Mouse (Mus musculus) heart, embryonic 16.5 days (tissue): Measurements from ENCODE around the gene Echs1. TPM values are rescaled to one million over a fixed set of nuclear protein-coding genes. Genes with fewer than 3 reads are reported as not detected.
A peak's percentile ranks its signal among the peaks of the same experiment; 100 is the strongest.

Experiments
- ATAC-seq: fragments of 200-750 bp; cut with Nextera tagmentation; replicated peaks from 2 replicates; pipeline ENCODE4 v1.8.0; 2017; ENCODE audit warnings: moderate number of reproducible peaks; ENCODE audit not compliant: insufficient read depth, low FRiP score; ENCODE audit errors: extremely low read depth
- H3K27ac ChIP-seq: fragments of 300-500 bp; sonication (generic); 2 replicates; pipeline ENCODE4 v1.5.1; 2014; ENCODE audit warnings: mild to moderate bottlenecking, low read length, control low read depth, moderate library complexity
- H3K27me3 ChIP-seq: fragments of 300-500 bp; sonication (generic); 2 replicates; pipeline ENCODE4 v1.6.1; 2014; ENCODE audit warnings: low read length, mixed read lengths; ENCODE audit not compliant: control insufficient read depth, insufficient read depth
- H3K36me3 ChIP-seq: fragments of 300-500 bp; sonication (generic); 2 replicates; pipeline ENCODE4 v1.6.1; 2014; ENCODE audit not compliant: control insufficient read depth, insufficient read depth
- H3K4me1 ChIP-seq: fragments of 300-500 bp; sonication (generic); 2 replicates; pipeline ENCODE4 v1.6.1; 2014; ENCODE audit warnings: low read length, mixed read lengths; ENCODE audit not compliant: control insufficient read depth, insufficient read depth
- H3K4me2 ChIP-seq: fragments of 300-500 bp; sonication (generic); 2 replicates; pipeline ENCODE4 v1.6.1; 2014; ENCODE audit warnings: low read depth, mild to moderate bottlenecking, control low read depth, low read length
- H3K4me3 ChIP-seq: fragments of 300-500 bp; sonication (generic); 2 replicates; pipeline ENCODE4 v1.5.1; 2014; ENCODE audit warnings: mild to moderate bottlenecking, control low read depth, low read length
- H3K9ac ChIP-seq: fragments of 300-500 bp; sonication (generic); 2 replicates; pipeline ENCODE4 v1.6.1; 2014; ENCODE audit warnings: low read length, control low read depth
- H3K9me3 ChIP-seq: fragments of 300-500 bp; sonication (generic); replicated peaks from 2 replicates; pipeline ENCODE4 v1.6.1; 2016; ENCODE audit warnings: low read length; ENCODE audit not compliant: control insufficient read depth
- WGBS: fragments of 180-500 bp; shearing (Covaris S2); extraction: QIAGEN DNeasy Blood & Tissue Kit; methylation state at CpG from one replicate; pipeline ENCODE4 v1.1.7; 2014; 5-methylcytosine and 5-hydroxymethylcytosine counted together
- polyA plus RNA-seq: library from polyadenylated mRNA; unstranded; fragments of >200 nt; fragmentation: Nextera tagmentation; extraction: Ambion mirVana; gene quantifications from 2 replicates; pipeline ENCODE4 v1.2.1, GENCODE M21; 2015

Gene Echs1
- polyA plus RNA-seq = 244 and 266 TPM in 2 replicates

- WGBS = 3% methylated on average over 28 of the region's 28 CpGs
- Histone ChIP-seq H3K36me3 (peaks cover 9% of the 10 kb centered on the region), H3K27me3 (no peaks in the 10 kb centered on the region), H3K4me2 (peak within 1 kb of the TSS; percentile 80), H3K4me1 (0 out of 2 replicates have a peak, but pooled peaks cover 3% of the 10 kb centered on the region), H3K27ac (peak within 1 kb of the TSS; percentile 94), H3K9me3 (no peaks in the 10 kb centered on the region), H3K4me3 (peak within 1 kb of the TSS; percentile 75), H3K9ac (peak within 1 kb of the TSS; percentile 90)
- ATAC-seq = peak; percentile 95
Measured at GRCm38 (mm10) chr7:140116329-140117054, at the start of gene Echs1. Gene Echs1, minus strand, starts transcription at chr7:140116476.

DNA sequence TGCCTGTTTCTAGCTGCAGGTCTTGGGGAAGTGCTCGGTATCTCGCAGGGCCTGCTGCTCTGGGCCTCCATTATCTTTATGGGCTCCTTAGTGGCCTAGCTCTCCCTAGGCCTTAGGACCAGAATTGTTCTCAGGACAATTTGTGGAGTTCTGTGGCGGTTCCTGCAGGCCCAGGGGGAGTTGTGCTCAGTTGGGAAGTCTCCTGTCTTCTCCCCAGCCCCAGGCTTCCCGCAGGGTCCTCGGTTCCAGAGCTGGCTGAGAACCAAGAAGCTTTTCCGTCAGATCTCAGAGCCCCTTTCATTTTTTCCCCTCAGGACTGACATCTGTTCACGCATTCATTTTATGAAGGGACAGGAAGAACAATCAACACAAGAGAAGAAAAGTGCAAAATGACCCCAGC, 48.4 kb upstream of the Echs1 start, which contains the start of gene Olfr522:
Olfr522 (minus strand) TSS at position 101 of the 400 bp plus-strand sequence.
- no peaks in the 10 kb centered on the region for H3K9me3 ChIP-seq
- no peak for ATAC-seq
- no peak within 1 kb of the TSS for H3K4me3 ChIP-seq
- H3K27me3 ChIP-seq = 0 out of 2 replicates have a peak, but pooled peaks cover 2% of the 10 kb centered on the region
- no peaks in the 10 kb centered on the region for H3K36me3 ChIP-seq
- H3K4me2 ChIP-seq = no peak within 1 kb of the TSS
- H3K4me1 ChIP-seq = no peaks in the 10 kb centered on the region
- no peak within 1 kb of the TSS for H3K9ac ChIP-seq
- no peak within 1 kb of the TSS for H3K27ac ChIP-seq
- WGBS = 56% methylated on average over 7 of the region's 7 CpGs

DNA sequence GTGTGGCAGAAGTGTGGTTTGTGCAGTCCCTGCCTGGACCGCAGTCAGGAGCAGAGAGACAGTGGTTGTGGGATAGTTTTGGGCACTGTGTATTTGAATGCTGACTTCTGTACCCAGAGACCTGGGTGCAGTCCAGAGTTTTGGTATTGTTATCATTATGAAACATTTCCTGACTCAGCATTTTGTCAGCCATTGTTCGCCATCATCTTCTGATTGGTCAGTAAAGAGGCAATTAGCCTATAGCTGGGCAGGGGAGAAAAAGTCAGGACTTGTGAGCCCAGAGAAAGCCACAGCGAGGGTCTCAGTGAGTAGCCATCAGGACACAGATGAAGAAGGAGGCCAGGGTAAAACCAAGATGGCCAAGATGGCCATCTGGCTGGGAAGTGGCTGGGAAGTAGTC, 44.1 kb upstream of the Echs1 start:
- Histone ChIP-seq H3K4me3 (no peak overlapping the region), H3K36me3 (no peaks in the 10 kb centered on the region), H3K4me2 (no peak overlapping the region), H3K27me3 (peaks cover 14% of the 10 kb centered on the region), H3K4me1 (no peaks in the 10 kb centered on the region), H3K9me3 (no peaks in the 10 kb centered on the region), H3K9ac (no peak overlapping the region), H3K27ac (no peak overlapping the region)
- WGBS = 82% methylated on average over 3 of the region's 3 CpGs
- ATAC-seq = no peak

DNA sequence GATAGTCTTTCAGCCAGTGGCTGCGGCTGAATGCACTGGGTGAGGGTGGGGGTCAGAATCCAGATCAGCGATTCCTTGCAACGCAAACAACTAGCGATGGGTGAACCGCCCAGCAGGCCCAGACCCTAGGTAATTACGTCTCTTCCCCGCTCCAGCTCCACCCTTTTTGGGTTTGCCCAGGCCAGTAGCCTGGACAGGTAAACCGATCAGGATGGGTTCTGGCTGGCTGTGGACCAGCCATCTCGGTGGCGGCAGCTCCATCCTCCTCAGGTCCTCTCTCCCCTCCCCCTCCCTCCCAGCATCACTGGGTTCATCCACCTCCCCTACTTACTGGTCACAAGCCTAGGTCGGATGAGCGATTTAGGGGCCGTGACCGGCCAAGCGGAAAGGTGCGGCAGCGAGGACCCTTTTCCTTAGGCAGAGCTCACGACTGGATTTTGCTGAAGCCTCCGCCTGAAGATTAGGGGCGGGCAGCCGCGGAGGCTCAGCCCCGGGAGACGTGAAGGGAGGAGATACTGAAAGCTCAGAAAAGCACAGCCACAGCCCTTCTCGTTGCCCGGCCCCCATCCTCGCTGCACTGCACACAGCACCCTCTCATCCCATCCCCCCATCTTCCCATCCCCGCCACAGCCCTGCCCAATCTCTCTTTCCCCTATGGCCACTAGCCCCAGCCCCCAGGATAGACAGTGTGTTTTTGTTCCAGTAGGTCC, 38.1 kb upstream of the Echs1 start, which contains the start of gene Sprn:
Sprn (minus strand) TSS at position 660 of the 710 bp plus-strand sequence.
- Histone ChIP-seq H3K4me3 (peak within 1 kb of the TSS; percentile 20), H3K9ac (peak within 1 kb of the TSS; percentile 9; the same call in 1 of the 2 replicates), H3K36me3 (no peaks in the 10 kb centered on the region), H3K27ac (no peak within 1 kb of the TSS), H3K4me2 (peak within 1 kb of the TSS; percentile 48), H3K9me3 (no peaks in the 10 kb centered on the region), H3K4me1 (peaks cover 9% of the 10 kb centered on the region), H3K27me3 (peaks cover 39% of the 10 kb centered on the region)
- no peak for ATAC-seq
- 6% methylated on average over 28 of the region's 28 CpGs for WGBS

DNA sequence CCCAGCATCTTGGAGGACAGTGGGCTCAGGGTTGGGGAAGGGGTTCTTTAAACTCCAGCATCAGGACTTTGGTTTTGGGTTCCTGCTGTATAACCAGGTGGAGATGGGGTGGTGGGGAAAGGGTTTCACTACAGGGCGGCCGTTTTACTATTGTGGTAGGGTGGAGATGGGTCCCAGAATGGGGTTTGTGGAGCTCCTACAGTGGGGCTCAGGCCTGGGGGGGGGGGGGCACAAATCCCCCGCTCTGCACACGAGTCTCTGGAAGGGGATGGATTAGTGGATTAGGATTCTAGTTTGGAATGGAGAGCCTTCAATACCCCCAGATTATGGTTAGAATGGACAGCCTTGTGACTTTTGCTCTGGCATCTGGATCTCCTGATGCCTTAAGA, 37.5 kb upstream of the Echs1 start:
- H3K4me1 ChIP-seq = peaks cover 9% of the 10 kb centered on the region
- no peaks in the 10 kb centered on the region for H3K9me3 ChIP-seq
- peaks cover 37% of the 10 kb centered on the region for H3K27me3 ChIP-seq
- H3K4me2 ChIP-seq = peak overlapping the region; percentile 48
- H3K36me3 ChIP-seq = no peaks in the 10 kb centered on the region
- 23% methylated on average over 4 of the region's 4 CpGs for WGBS
- H3K9ac ChIP-seq = peak overlapping the region; percentile 58; the same call in 1 of the 2 replicates
- no peak for ATAC-seq
- no peak overlapping the region; the same call in 1 of the 2 replicates for H3K4me3 ChIP-seq
- H3K27ac ChIP-seq = no peak overlapping the region

DNA sequence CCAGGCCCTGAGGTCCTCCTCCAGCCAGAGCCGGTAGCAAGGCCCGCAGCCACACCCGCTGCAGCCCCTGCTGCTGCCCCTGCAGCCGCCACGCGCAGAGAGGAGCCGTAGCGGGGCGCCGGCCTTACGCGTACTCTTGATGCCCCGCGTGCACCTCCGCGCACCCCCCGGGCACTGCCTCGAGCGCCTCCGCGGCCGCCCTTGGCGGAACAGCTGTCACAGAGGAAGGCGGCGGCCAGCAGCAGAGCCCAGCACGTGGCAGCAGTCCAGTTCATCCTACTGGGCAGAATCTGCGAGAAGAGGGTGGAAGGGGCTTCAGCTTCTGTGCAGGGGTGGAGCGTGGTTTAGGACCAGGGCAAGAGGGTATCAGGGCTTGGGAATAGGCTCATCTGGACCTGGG, 37.1 kb upstream of the Echs1 start:
- peak overlapping the region; percentile 60 for H3K4me2 ChIP-seq
- H3K9me3 ChIP-seq = no peaks in the 10 kb centered on the region
- H3K9ac ChIP-seq = peak overlapping the region; percentile 58
- H3K27ac ChIP-seq = no peak overlapping the region
- no peak for ATAC-seq
- peaks cover 37% of the 10 kb centered on the region for H3K27me3 ChIP-seq
- peaks cover 9% of the 10 kb centered on the region for H3K4me1 ChIP-seq
- no peaks in the 10 kb centered on the region for H3K36me3 ChIP-seq
- peak overlapping the region; percentile 38 for H3K4me3 ChIP-seq
- 5% methylated on average over 28 of the region's 28 CpGs for WGBS

DNA sequence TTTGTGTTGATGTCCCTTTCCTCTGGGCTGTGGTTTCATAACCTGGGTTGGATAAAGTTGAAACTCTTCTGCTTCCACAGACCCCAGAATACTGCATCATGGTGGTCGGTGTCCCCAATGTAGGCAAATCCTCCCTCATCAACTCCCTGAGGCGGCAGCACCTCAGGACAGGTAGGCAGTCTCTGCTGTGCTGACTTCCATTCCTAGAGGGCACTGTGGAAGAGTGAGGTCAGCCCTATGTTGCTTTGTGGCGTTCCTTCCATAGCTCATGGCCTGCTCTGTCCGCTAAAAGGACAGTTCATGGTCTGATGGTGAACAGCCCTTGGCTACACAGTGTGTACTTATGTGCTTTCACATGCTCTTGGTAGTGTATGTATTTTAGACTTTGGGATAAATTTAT, 28.3 kb upstream of the Echs1 start:
- Histone ChIP-seq H3K27me3 (no peaks in the 10 kb centered on the region), H3K4me2 (no peak overlapping the region), H3K36me3 (peaks cover 6% of the 10 kb centered on the region), H3K9ac (no peak overlapping the region), H3K4me1 (no peaks in the 10 kb centered on the region), H3K9me3 (no peaks in the 10 kb centered on the region), H3K27ac (no peak overlapping the region), H3K4me3 (no peak overlapping the region)
- no peak for ATAC-seq
- 84% methylated on average over 4 of the region's 4 CpGs for WGBS

- H3K9ac ChIP-seq = no peak overlapping the region
Measured at GRCm38 (mm10) chr7:140141350-140141749, 25.1 kb upstream of the Echs1 start.

DNA sequence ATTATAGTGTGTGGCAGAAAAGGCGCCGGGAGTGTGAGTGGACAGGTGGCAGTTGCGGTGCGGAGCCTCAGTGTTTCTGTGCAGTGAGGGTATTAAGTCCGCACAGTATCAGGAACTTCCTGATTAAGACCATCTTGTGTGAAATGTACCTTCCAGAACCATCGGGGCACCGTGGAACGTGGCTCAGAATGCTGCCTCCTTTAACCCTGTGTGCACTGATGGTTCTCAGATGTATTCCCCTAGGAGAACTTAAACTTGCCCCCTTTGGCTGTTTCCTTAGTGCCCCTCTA, 21.7 kb upstream of the Echs1 start:
- peaks cover 4% of the 10 kb centered on the region for H3K4me1 ChIP-seq
- no peaks in the 10 kb centered on the region for H3K9me3 ChIP-seq
- H3K27me3 ChIP-seq = no peaks in the 10 kb centered on the region
- H3K9ac ChIP-seq = peak overlapping the region; percentile 88
- H3K27ac ChIP-seq = peak overlapping the region; percentile 83
- H3K4me2 ChIP-seq = peak overlapping the region; percentile 83
- peaks cover 3% of the 10 kb centered on the region; the same call in 1 of the 2 replicates for H3K36me3 ChIP-seq
- 0% methylated on average over 8 of the region's 8 CpGs for WGBS
- no peak for ATAC-seq
- peak overlapping the region; percentile 81 for H3K4me3 ChIP-seq

More at GRCm38 (mm10) chr7:140141350-140141749, 25.1 kb upstream of the Echs1 start:
- H3K27ac ChIP-seq = no peak overlapping the region
- ATAC-seq = no peak
- H3K4me2 ChIP-seq = no peak overlapping the region
- WGBS = 6% methylated on average over 14 of the region's 14 CpGs
- no peaks in the 10 kb centered on the region for H3K27me3 ChIP-seq
- no peak overlapping the region for H3K4me3 ChIP-seq
- H3K4me1 ChIP-seq = peaks cover 4% of the 10 kb centered on the region
- H3K9me3 ChIP-seq = no peaks in the 10 kb centered on the region
- no peaks in the 10 kb centered on the region for H3K36me3 ChIP-seq
